Mouse (Mus musculus) liver, embryonic 14.5 days (tissue): Measurements from ENCODE around the gene Tbc1d20.
"Not testable (repeated sequence)": the region's sequence is repeated elsewhere in the genome, so short reads cannot be mapped to it uniquely, and the experiment has no call there.

ENCODE experiments used
- CTCF ChIP-seq: IDR thresholded peaks from 2 replicates; pipeline ENCODE4 v1.5.1; 2016; ENCODE audit warnings: antibody characterized with exemption, low read depth, control low read depth
- EP300 ChIP-seq: IDR thresholded peaks from 2 replicates; pipeline ENCODE4 v1.6.1; 2016; ENCODE audit warnings: antibody characterized with exemption, low read depth

DNA sequence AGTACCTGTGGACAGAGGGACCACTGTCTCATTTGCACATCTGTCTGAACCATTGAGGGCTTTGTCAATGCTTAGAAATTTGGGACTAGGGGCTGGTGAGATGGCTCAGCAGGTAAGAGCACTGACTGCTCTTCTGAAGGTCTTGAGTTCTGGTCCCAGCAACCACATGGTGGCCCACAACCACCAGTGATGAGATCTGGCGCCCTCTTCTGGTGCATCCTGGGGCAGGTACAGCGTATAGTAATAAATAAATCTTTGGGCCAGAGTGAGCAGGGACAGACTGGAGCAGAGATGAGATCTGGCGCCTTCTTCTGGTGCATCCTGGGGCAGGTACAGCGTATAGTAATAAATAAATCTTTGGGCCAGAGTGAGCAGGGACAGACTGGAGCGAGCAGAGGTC, 65.3 kb downstream of the Tbc1d20 start:
- peak; percentile 69 for TF ChIP-seq CTCF
- not testable (repeated sequence) for TF ChIP-seq EP300
